Mouse (Mus musculus): Measurements from ENCODE around the gene Spata31d1a.
"Not testable (repeated sequence)": the region's sequence is repeated elsewhere in the genome, so short reads cannot be mapped to it uniquely, and the experiment has no call there.

Spata31d1a gene

DNA sequence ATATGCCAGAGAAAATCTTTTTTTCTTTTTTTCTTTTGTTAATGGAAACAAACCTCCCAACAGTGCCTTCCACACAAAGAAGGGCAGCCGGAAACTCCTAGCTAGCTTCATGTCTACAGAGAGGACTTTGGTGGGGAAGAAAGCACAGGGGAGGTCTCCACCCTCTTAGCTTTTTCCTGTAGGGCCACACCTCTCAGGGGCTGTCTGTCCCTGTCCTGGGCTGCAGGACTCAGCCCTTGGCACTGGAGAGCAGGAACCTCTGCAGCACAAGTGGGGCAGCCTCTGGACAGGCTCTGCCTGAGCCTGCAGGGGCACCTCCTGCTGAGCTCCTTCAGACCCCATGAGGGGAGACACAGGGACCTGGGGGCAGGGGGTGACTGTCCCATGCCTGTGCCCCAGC lies 10.0 kb downstream of the Spata31d1a start:
- DNase-seq (ENCODE audit: low spot score) = not testable (repeated sequence)

DNA sequence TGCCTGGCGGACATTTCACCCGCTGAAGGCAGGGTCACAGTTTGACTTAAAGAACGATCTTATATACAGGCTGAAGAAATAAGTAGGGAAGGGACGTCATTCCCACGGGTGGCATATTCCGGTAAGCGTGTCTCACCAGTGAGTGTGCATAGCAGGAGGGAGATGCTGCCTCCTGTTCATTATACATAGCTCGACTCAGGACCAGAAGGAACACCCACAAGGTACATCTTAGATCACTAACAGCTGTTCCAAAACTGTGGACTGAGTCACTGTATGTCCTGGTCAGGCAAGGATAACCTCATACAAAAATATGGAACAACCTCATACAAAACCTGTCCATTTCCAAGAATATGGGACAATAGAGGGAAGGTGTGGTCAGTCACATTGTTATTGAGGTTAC lies 11.0 kb downstream of the Spata31d1a start:
- DNase-seq (ENCODE audit: low spot score) = no peak

DNA sequence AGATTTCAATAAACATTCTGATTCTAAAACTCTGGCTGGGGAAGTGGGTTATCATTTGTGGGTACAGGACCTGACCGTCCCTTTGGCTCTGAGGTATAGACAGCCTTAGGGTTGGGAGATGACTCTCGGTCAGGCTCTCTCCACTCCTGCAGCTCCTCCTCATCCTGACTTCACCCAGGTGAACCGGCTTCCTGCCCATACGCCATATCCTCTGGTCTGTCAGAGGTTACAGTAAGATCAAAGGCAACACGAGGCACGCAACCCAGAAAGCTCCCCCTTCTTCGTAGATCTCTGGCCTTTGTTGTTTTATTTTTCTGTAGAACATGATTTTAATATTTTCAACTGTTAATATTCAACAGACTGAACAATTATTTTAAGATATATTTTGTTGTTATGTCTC lies 14.3 kb downstream of the Spata31d1a start:
- DNase-seq (ENCODE audit: low spot score) = no peak

DNA sequence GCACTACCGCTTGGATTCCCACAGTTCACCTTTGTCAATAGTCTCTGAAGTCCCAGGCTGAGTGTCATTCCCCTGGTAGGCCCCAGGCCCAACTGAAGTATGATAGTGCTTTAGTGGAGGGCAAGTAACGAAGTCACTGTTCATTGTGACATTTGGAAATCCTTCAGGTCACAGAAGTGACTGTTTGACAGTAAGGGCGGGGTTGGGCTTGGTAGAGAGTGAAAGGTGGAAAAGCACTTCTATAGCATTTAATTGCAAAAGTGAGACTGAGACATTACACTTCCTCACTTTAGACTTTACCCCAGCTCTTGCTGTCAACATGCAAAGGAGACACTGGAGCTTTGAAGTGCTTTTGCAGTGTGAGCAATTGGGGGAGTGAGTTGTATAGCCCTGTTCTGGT lies 16.1 kb downstream of the Spata31d1a start, which contains the start of gene 4921517D22Rik:
TSS of gene 4921517D22Rik (minus strand) at position 101 of the 400 bp plus-strand sequence.
- no peak for DNase-seq (ENCODE audit: low spot score)

DNA sequence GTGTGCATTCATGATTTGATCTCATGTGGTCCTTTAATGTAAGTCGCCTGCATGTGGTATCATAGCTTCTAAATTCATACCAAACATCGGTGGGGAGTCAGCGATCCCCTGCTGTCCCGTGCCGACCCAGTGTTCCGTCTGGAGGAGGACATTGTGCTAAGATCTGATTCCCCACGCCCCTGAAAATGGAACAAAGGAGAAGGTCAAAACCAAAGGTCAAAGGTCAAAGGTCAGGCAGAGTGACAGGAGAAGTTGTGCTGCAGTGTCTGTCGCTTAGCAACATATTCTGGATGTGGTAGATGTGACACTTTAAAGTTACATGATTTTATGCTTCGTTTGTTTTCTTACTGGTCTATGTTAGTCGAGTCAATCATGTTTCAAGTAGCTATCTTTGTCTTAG lies 18.7 kb downstream of the Spata31d1a start:
- peak; percentile 88 for DNase-seq (ENCODE audit: low spot score)

DNA sequence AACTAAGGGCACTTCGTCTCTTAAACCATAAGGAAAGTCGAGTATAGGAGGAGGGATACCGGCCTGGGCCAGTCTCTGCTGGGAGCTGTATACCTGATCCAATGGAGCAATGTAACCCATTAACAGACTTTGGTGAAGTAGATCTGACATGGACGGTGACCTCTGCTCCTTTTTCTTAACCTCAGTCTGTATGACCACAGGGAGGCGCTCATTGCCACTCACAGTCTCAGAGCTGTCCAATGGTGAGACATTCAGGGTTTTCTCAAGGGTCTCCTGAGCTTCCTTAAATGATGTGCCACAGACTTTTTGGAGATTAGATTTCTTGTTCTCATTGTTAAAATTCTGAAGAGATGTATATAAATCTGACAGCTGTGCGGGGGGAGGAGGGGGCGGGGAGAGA lies 19.6 kb downstream of the Spata31d1a start:
- DNase-seq (ENCODE audit: low spot score) = no peak

DNA sequence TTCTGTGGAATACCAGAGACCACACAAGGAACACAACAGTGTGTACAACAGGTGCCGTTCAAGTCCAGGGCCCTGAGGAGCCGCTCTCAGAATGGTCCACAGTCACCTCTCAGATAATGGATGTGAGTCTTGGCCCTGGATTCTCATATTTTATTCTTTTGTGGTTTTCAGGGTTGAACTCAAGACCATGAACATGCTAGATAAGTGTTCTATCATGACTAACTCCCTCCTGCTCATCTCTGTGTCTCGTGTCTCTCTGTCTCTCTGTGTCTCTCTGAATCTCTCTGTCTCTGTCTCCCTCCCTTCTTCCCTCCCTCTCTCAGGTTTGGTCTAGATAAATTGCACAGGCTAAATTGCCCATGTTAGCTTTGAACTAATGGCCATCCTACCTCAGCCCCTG lies 20.3 kb downstream of the Spata31d1a start:
- DNase-seq (ENCODE audit: low spot score) = no peak

DNA sequence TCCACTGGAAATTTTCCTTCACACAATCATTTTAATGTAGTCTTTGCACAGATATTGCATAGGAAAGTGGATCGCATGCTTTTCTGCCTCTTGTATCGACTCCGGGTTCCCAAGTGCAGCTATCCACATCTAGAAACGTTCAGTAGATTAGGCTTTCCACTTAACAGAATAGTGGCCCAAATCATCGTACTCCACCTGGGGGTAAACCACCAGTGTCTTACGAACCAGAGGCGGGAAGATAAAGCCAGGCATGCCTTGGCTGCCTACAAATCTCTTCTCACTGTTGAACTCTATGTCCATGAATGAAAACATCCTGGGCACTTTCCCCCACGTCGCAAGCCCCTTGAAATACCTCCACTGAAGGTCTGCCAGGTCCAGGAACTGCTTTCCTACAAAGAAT lies 20.8 kb downstream of the Spata31d1a start:
- no peak for DNase-seq (ENCODE audit: low spot score)

DNA sequence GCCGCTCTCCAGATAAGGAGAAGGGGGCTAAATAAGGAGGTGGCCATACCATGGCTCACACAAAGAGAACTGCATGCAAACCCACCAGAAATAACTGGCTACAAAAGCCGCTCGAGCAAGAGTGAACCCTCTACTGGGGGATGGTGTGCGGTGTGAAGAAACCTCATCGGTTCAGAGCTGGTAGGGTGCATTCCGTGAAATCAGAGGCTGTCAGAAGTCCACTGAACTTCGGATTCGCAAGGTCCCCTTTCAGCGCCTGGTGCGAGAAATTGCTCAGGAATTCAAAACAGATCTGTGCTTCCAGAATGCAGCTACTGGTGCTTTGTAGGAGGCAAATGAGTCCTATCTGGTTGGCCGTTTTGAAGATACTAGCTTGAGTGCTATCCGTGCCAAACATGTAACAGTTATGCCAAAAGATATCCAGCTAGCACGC lies 21.8 kb downstream of the Spata31d1a start:
- no peak for DNase-seq (ENCODE audit: low spot score)

DNA sequence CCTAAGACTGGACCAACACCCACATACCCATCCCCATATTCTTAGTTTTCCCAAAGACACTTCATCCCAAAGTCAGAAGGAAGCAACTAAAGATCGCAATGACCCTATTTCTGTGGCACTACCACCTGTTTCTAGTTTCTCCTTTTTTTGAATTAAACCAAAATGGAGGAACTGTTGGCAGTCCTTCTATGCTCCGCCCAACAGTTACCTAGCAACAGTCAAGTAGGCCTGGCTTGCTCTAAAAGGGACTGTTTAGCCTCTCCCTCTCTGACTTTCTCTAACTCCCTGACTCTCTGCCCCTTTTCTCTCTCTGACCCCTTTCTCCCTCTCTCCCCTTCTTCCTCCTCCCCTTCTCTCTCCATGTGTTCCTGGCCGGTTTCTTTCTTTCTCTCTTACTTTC lies 24.9 kb downstream of the Spata31d1a start:
- no peak for DNase-seq (ENCODE audit: low spot score)

DNA sequence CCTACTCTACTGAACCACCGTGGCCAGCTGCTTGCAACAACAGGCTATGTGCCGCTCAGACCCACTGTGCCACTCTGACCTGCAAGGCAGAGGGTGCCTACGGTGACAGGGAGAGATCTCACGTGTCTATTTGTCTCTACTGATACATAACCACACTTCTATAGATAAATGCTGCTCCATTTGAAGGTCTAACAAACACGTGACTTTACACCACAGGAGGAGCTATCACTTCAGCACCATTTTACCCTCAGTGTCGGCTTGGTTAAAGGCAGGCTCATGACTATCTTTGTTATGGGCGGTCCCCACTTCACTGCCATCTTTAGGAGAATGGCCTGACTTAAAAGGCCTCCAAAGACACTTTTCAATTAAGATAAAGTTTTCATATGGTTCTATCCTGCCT lies 27.5 kb downstream of the Spata31d1a start:
- peak; percentile 75 for DNase-seq (ENCODE audit: low spot score)

DNA sequence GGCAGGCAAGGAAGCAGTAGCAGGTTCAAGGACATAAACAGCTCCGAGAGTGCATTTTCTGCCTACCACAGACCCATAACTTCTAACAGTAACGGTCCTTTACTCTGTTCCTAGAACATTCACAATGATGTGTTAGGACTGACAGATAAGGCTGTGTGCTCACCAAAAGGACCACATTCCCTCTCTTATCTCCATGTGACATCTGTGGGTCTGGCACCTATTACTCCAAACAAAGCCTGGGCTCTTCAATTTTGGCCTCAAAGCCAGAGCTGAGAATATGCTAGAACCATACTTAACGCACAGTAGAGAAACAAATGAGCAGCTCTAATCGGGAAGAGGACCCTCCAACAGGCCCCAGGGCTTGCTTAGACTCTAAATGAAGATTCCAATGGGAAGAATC lies 30.2 kb downstream of the Spata31d1a start:
- no peak for DNase-seq (ENCODE audit: low spot score)

DNA sequence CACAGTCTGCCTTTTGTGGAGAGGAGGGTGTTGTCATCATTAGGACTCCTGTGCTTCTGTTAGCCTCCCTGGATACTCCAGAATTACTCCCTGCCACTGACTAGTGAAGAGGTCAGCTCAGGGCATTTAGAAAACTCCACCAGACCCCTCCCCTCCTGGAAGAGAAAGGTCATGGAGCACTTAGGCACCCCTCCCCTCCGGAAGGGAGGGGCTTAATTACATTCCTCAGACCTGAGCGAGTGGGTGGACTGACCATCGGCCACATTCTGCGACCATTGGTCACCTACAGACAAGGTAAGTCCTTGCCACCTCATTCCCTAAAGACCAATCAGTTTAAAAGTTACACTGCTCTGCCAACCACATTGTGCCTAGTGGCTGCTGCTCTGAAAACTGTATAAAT lies 30.8 kb downstream of the Spata31d1a start:
- no peak for DNase-seq (ENCODE audit: low spot score)

DNA sequence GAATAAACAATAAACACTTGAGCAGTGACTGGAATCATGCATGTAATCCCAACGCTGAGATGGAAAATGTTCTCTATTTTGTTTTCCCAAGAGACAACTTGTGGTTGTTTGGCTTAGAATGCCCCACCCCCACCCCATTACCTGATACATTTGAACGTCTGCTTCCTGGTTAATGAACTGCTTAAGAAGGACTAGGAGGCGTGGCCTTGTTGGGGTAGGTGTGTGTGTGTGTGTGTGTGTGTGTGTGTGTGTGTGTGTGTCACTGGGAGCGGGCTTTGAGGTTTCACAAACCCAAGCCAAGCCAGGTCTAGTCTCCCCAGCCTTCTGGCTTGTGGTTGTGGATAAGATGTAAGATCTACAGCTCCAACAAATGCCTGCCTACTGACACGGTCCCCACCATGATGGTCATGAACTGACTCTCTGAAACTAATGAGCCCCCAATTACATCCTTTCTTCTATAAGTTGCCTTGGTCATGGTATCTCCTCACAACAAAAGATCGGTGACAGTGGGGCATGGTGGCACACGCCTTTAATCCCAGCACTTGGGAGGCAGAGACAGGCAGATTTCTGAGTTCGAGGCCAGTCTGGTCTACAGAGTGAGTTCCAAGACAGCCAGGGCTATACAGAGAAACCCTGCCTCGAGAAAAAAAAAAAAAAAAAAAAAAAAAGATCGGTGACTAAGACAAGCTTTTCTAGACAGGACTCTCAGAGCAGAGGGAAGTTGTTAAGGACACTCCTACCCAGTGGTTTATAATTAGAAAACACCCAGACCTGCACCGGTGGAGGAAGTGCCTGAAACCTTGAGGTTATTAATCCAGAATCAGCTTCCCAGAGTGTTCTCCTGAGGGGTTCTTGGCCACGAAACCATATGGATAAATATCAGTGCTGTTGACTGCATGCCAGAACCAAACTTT lies 33.6 kb downstream of the Spata31d1a start:
- no peak for DNase-seq (ENCODE audit: low spot score)

DNA sequence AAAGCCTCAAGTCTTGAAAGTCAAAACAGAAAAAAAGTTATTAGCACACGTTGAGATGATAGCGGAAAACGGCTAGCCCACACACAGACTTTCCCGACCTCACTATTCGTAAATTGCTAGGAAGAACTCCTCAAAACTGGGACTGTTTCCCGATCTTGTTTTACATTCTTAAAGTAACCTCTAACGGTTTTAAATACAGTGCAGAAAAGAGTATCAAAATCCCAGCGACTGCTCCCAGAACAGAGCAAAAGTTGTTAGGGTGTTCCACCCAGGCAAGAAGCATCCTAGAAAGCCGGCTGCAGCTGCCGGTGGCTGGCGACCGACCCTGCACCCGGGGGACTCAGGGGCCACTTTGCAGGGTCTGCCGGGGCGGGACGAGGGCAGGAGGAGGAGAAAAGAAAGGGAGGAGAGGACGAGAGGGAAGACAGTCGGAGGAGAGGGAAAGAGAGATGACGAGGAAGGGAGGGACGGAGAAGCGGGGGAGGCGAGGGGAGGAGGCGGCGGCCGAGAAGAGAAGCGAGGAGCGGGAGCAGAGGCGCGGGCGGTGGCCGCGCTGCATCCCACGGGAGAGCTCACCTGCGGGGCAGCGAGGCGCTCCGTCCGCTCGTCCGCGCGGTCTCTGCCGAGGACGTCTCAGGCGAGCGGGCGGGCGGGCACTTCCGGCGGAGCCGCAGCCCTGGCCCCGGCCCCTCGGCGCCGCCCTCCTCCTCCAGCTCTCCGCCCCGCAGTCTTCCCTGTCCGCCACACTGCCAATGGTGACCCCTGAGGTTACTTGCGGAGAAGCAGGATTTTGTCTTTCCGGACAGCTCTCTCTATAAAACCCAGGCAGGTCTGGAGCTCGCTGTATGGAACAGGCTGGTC lies 34.7 kb downstream of the Spata31d1a start, which contains the start of gene Golm1:
TSS of gene Golm1 (minus strand) at position 661 of the 861 bp plus-strand sequence.
- DNase-seq (ENCODE audit: low spot score) = peak; percentile 88

DNA sequence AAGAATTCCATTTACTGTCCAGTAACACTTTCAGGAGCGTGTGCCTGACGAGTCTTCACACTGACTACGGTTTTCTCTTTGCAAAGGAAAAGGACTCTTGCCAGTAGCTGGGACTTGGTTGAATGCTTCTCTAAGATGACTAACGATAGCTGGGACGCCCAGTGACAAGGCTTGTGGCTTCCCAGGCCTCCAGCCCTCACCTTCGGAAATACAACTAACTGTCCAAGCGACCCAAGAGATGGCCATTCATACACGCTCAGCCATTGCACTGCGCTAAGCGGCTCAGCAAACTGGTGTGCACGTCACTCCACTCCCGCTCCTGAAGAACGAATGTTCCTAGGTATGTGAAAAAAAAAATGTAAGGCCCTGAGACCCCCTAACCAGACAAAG lies 35.4 kb downstream of the Spata31d1a start:
- peak; percentile 76 for DNase-seq (ENCODE audit: low spot score)

DNA sequence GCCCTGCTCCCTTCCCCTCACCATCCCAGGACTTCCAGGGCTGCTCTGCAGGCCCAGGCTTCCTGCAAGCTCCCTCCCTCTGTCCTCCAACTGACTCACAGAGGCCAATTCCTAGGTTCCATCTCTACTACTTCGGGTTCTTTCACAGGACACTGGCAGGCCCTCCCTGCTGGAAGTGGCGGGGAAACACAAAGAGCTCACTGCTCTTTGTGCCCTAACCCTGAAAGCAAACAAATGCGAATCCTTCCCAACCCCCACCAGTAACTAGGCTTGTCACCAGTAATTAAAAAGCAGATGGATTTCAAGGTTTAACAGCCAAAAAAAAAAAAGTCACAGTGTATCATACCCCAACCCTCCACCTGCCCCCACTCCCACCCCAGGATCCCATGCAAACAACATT lies 35.9 kb downstream of the Spata31d1a start:
- DNase-seq (ENCODE audit: low spot score) = peak; percentile 80

DNA sequence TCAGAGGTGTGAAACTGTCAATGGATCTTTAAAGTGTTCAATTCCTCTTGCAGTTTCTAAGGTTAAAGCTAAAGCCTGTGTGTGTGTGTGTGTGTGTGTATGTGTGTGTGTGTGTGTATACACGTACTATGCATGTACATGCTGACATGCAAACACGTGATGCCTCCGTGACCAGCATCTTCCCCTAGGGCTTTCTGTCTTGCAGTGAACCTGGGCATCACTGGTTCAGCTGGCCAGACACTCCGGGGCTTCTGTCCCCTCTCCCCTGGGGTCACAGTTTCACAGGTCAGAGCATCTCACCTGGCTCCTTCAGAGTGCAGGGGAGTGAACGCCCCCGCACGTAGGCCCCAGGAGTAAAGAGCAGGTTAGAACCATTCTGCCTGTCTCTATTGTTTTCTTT lies 36.5 kb downstream of the Spata31d1a start:
- no peak for DNase-seq (ENCODE audit: low spot score)

DNA sequence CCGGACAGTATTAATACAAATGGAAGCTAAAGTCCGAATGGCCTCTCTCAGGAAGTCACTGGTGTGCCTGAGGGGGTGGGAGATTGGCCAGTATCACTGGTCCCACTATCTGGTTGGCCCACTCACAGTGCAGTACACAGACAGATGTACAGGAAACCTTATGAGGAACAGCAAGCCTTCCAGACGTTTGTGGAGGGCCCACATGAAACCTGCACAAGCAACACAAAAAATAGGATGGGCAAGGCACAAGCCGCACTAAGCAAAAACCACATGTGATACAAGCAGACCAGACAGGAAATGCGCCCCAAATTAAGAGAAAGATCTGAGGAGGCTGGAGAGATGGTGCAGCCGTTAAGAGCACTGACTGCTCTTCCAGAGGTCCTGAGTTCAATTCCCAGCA lies 37.9 kb downstream of the Spata31d1a start:
- no peak for DNase-seq (ENCODE audit: low spot score)

DNA sequence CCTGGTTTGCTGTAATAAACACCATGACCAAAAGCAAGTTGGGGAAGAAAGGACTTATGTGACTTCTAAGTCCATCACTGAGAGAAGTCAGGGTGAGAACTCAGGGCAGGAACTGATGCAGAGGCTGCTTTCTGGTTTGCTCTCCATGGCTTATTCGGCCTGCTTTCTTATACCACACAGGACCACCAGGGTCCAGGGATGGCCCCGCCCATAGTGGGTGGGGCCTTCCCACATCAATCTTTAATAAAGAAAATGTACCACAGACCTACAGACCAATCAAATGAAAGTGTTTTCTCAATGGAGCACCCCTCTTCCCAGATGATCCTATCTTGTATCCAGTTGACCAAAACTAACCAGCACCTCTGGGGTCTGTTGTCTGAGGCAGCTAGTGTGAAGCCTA lies 38.6 kb downstream of the Spata31d1a start:
- no peak for DNase-seq (ENCODE audit: low spot score)

DNA sequence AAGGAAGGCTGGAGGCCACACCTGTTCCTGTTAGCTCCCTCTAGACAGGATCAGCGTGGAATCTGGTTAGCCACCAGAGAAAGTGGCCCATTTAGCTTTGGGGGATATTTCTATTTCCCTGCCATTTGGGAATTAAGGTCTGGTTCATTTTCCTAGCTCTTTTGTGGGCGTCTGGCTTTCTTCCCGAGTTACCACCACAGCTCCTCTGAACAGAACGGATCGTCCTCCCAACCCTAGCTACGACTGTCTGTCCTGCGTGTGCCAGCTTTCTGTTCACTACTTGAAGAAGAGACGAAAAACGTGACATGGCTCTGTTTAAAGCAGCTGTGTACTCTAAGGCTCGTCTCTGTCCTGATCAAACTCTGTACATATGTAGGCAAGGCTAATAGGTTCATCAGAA lies 40.2 kb downstream of the Spata31d1a start:
- no peak for DNase-seq (ENCODE audit: low spot score)

DNA sequence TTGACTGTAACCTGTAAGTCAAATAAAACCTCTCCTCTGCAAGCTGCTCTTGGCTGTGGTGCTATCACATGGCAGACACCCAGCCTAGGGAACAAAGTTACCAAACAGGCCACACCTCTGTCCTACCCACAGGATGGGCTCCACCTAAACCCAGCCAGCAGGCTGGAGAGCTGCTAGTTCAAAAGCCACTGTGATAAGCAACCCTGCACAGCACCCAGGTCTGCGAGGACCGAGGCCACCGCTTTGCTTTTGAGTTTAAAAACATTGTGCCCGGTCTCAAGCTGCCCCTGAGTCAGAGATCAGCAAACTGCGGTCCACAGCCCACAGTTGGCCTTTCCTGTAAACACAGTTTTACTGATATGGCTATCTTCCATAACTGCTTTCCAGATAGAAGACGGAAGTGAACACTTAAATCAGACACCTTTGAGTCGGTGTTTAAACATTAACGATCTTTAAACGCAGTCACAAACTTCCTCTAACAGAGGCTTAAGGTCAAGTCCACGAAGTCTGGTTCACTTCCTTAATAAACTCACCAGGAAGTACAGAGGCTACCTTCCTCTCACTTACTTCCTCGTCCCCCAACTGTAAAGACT lies 41.5 kb downstream of the Spata31d1a start:
- no peak for DNase-seq (ENCODE audit: low spot score)
